Mouse (Mus musculus): Measurements from ENCODE around the gene Vti1a.

Vti1a gene

GRCm38 (mm10) chr19:55524385-55524784 lies 208.3 kb downstream of the Vti1a start:
- no peak for DNase-seq (ENCODE audit: low read depth)

DNA sequence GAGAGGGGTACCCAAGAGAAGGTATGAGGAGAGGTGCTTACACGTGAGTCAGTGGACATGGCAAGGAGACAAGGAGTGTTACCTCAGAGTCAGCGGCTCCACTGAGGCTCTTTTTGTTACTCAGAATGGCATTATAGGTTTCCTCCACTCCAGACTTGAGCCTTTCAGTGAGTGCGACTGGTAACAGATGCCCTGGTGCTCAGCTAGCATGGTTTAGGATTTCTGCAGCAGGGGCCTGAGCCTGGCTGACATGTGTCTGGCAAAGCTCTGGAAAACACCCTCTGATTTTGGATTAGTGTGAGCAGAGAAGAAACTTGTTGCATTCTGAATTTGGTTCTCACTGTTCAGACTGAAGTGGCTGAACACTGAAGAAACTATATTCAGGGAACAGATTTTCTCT lies 209.0 kb downstream of the Vti1a start:
- DNase-seq (ENCODE audit: low read depth): no peak

- DNase-seq (ENCODE audit: low read depth): no peak
Observed at GRCm38 (mm10) chr19:55526717-55527235, 210.7 kb downstream of the Vti1a start.

DNA sequence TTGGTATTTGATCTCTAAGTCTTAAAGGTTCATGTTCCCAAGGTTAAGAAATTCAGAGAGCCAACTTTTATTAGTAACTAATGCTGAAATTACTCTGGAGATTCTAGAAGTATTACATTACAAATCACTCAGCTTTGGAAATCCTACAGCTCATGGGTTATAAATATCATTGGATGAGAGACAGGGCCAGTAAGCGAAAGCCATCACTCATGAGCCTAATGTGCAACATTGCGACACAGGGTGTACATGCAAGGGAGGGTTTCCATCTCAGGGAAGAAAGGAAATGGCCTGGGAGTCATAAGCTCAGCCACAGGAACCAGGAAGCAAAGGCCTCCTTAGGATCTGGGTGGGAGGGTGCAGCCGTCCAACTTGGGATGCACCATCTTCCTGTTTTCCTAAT lies 213.9 kb downstream of the Vti1a start:
- DNase-seq (ENCODE audit: low read depth): no peak

GRCm38 (mm10) chr19:55532681-55533080 lies 216.6 kb downstream of the Vti1a start:
- no peak for DNase-seq (ENCODE audit: low read depth)

- DNase-seq (ENCODE audit: low read depth): no peak
Observed at GRCm38 (mm10) chr19:55536273-55536937, 220.3 kb downstream of the Vti1a start.

DNA sequence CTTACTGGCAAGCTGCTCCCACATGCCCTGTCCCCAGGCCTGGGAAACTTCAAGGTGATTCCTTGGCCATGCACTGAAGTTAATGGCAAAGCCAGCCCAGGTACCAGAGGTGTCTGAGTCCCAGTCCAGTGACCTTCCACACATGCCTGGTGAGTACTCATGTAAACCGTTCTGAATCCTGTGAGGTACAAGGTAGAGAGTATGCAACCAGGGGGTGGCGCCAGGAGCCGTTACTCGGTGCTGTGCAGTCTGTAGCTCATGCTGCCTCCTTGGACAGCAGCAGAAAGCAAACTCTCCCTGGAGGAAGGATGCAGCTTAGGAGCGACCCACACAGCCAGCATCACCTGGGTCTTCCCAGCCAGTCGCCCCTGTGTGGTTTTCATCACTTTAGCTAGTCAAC lies 221.6 kb downstream of the Vti1a start:
- DNase-seq (ENCODE audit: low read depth): no peak

GRCm38 (mm10) chr19:55541641-55542040 lies 225.5 kb downstream of the Vti1a start:
- no peak for DNase-seq (ENCODE audit: low read depth)

DNA sequence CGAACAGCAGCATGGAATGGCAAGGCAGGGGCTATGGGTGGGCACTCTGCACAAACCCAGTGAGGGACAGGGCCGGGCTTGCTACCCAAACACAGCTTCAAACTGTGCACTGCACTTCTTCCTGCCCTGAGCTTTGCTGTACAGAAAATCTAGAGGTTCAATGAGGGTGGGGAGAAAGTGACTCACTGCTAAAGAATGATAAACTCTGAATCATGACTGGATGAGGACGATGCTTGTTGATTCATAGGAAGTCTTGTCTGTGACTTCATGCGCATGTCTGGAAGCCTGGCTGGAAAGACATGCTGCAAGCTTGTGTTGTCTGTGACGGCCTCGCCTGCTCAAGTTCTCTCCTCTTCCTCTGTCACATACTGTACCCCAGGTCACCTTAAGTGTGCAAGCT lies 226.4 kb downstream of the Vti1a start:
- DNase-seq (ENCODE audit: low read depth): no peak

DNA sequence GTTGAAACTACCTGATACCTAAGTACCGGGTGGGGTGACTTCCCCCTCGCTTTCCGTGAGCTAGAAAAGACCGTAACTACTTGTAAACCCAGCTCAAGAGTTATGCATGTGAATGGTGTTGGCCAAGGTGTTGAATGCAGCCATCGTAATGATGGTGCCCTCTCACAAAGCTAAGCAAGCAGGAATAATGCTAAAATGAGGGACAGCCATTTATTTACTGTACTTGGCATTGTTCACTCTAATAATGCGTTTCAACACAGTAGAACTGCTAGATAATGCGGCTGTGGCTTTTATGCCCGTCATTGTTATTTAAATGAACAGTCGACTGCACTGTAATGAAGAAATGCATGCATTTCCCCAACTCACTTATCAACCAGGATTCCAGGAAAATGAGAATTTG lies 227.1 kb downstream of the Vti1a start:
- no peak for DNase-seq (ENCODE audit: low read depth)

- DNase-seq (ENCODE audit: low read depth): no peak
Observed at GRCm38 (mm10) chr19:55544498-55544897, 228.4 kb downstream of the Vti1a start.

- DNase-seq (ENCODE audit: low read depth): peak; percentile 82
Observed at GRCm38 (mm10) chr19:55545529-55545928, 229.4 kb downstream of the Vti1a start.

DNA sequence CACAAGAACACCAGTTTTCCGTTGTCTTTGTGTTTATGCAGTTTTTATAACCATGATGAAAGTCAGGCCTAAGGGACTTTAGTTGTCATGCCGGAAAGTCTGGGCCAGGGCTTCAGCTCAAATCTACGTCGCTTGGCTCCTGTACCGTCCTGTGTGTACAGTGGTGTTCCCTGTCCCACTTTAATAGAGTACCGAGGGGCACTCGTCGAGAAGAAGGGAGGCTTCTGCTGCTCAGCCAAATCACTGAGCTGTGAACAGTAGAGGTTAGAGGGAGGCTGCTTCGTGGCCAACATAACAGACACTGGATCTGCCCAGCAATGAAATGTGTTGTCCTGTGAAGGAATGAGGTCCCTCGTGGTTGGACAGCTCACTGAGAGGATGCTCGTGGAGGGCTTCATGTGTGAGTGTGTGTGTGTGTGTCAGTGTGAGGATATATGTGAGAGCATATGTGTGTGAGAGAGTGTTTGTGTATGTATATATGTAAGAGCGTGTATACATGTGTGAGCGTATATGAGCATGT lies 230.0 kb downstream of the Vti1a start:
- DNase-seq (ENCODE audit: low read depth): no peak

DNA sequence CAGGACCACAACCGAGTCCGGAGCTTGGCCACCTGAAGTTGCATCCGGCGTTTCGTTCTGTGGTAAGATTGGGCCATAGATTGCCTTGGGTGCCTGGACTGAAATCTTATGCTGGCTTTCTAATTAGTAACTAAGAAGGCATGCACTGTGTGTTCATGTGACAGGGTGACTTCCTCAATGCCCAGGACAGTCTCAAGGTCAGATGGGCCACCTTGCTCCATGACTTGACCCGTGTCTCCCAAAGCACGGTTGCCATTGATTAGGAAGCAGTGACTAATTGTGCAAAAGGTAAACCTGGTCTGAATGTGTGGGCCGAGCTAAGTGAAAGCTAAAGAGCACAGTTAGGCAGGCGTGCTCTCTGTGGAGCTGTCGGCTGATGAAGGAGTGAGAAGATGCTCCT lies 232.1 kb downstream of the Vti1a start:
- no peak for DNase-seq (ENCODE audit: low read depth)

- no peak for DNase-seq (ENCODE audit: low read depth)
Observed at GRCm38 (mm10) chr19:55548656-55549055, 232.6 kb downstream of the Vti1a start.

GRCm38 (mm10) chr19:55550176-55550575 lies 234.1 kb downstream of the Vti1a start:
- DNase-seq (ENCODE audit: low read depth): no peak

GRCm38 (mm10) chr19:55552339-55552738 lies 236.2 kb downstream of the Vti1a start:
- DNase-seq (ENCODE audit: low read depth): no peak

GRCm38 (mm10) chr19:55552861-55553260 lies 236.8 kb downstream of the Vti1a start:
- no peak for DNase-seq (ENCODE audit: low read depth)

DNA sequence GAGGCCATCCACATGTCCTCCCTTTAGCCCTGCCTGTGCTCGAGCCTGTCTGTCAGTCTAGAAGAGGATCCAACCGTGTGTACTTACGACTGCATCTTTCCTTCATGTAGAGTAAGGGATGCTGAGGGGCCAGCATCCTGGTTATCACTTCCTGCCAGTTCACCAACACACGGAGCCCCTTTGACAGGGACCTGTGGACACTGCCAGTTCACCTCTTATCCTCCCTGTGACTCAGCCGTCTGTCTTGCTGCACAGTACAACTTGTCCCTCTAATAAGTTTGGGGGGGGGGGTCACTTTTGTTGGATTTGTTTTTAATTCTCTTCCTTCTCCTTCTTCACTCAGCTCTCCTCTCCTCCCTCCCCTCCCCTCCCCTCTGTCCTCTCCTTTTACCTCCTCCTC lies 238.2 kb downstream of the Vti1a start:
- no peak for DNase-seq (ENCODE audit: low read depth)

DNA sequence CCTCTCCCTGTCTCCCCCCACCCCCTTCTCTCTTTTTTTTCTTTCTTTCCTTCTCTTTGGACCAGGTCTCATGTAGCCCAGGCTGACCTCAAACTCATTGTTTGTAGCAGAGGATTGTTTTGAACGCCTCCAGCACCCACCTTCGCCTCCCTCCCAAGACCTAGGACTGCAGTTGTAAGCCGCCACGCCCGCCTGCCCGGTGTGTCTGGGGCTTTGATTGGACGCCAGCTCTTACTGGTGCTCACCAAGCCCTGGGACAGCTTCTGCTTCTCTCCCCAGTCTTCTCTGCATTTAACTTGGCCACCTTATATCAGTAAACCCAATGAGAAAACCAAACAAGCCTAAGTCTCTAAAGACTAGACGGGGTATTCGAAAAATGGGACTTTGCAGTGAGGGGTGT lies 238.6 kb downstream of the Vti1a start:
- DNase-seq (ENCODE audit: low read depth): no peak

GRCm38 (mm10) chr19:55556168-55556999 lies 240.3 kb downstream of the Vti1a start:
- DNase-seq (ENCODE audit: low read depth): no peak

DNA sequence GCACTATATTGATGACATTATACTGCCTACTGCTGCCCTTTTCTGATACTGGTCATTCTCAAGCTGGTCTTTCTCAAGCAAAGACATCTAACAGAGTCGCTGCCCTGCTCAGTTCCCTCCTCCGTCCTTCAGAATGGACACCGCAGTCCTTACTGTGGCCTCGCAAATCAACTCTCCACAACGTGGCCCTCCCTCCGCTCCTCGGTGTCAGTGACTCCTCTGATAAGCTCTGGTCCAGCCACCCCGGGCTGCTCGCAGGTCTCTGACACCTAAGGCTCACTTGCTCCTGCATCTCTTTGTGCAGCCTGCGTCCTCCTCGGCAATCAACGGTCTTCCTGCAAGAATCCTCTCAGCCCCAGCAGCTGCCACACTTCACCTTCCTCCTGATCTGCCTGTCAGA lies 243.2 kb downstream of the Vti1a start:
- DNase-seq (ENCODE audit: low read depth): no peak

GRCm38 (mm10) chr19:55560088-55560682 lies 244.1 kb downstream of the Vti1a start:
- no peak for DNase-seq (ENCODE audit: low read depth)

Data from c-Kit-positive CD71-positive TER-119-negative erythroid progenitor cells, embryonic 14.5 days (primary cell).